Mouse (Mus musculus): ENCODE measurements around the gene Lix1l. TPM values are rescaled to one million over a fixed set of nuclear protein-coding genes. Genes with fewer than 3 reads are reported as not detected.
A peak's percentile ranks its signal among the peaks of the same experiment; 100 is the strongest.

Gene Lix1l
- polyA plus RNA-seq, 1 experiment from 2014 or later: 0.45 TPM

DNA sequence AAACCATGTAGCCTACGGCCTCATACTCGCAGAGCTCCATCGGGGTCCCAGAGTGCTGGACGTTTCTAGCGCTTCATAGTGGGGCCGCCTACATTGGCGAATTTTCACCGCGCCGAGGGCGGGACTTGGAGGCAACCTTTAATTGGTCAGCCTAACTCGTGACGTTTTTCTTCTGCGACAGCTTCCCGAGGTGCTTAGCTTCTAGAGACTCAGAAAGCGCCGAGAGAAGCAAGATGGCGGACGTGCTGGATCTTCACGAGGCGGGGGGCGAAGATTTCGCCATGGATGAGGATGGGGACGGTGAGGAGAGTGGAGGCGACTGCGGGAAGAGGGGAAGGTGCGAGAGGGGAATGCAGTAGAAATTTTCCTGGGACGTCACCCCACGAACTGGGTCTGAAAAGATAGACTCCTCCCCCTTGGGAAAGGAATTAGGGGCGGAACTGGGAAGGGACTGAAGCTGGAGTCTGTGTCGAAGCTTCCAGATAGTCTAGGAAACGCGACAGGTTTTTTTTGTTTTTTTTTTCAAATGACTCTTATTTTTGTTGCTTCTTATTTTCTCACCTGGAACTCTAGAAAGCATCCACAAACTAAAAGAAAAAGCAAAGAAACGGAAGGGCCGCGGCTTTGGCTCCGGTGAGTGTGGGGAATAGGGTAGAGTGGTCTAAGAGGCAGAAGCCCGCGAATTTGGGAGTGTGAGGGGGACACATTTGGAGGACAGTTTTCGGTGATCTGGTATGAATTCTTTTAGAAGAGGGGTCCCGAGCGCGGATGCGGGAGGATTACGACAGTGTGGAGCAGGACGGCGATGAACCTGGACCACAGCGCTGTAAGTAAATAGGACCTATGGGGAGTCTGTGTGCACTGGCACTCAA, 29.0 kb downstream of the Lix1l start, which contains the start of gene Rbm8a:
TSS of gene Rbm8a (plus strand) at position 205 of the 872 bp plus-strand sequence.
- Histone ChIP-seq H3K9me3 (ENCODE audit: low read length) (no peaks in the 10 kb centered on the region), H3K27me3 (ENCODE audit: insufficient read depth, low read length) (no peaks in the 10 kb centered on the region), H3K9ac (replicated peaks) (peak within 1 kb of the TSS; percentile 79), H3K4me3 (ENCODE audit: low read depth, low read length) (peak within 1 kb of the TSS; percentile 85), H3K27ac (ENCODE audit: low read depth) (peak within 1 kb of the TSS; percentile 71), H3K4me1 (ENCODE audit: insufficient read depth) (peaks cover 14% of the 10 kb centered on the region), H3K36me3 (replicated peaks; ENCODE audit: insufficient read depth, low read length) (peaks cover 21% of the 10 kb centered on the region), H3K4me2 (ENCODE audit: low read depth, low read length) (peak within 1 kb of the TSS; percentile 86)
- DNase-seq: peak; percentile 95
- peak; percentile 98 for ATAC-seq
- TF ChIP-seq CTCF (IDR thresholded peaks at IDR 0.05; ENCODE audit: low read depth) (no peak), EP300 (IDR thresholded peaks at IDR 0.05; ENCODE audit: low read depth) (peak; percentile 60; the same call in 1 of the 2 replicates)
- 1% methylated on average over 48 of the region's 48 CpGs for WGBS (ENCODE audit: insufficient replicate concordance)

DNA sequence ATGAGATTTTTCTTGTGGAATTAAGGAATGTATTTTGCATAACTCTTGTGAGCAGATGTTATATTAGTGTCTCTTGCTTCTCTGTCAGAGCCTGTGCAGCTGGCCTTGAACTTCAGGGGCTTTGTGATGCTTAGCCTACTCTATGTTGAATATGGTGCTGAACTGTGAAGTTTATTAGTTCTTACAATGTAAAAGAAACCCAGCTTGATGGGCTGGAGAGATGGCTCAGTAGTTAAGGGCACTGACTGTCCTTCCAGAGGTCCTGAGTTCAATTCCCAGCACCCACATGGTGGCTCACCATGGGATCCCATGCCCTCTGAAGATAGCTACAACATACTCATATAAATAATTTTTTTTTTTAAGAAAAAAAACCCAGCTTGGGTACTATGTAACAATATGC, 31.1 kb downstream of the Lix1l start:
- Histone ChIP-seq H3K27me3 (ENCODE audit: insufficient read depth, low read length) (no peaks in the 10 kb centered on the region), H3K9me3 (ENCODE audit: low read length) (no peaks in the 10 kb centered on the region), H3K4me2 (ENCODE audit: low read depth, low read length) (no peak overlapping the region), H3K4me1 (ENCODE audit: insufficient read depth) (peaks cover 23% of the 10 kb centered on the region), H3K36me3 (replicated peaks; ENCODE audit: insufficient read depth, low read length) (peaks cover 21% of the 10 kb centered on the region), H3K4me3 (ENCODE audit: low read depth, low read length) (no peak overlapping the region), H3K27ac (ENCODE audit: low read depth) (no peak overlapping the region), H3K9ac (replicated peaks) (no peak overlapping the region)
- TF ChIP-seq EP300 (IDR thresholded peaks at IDR 0.05; ENCODE audit: low read depth): no peak
- no peak for TF ChIP-seq CTCF (IDR thresholded peaks at IDR 0.05; ENCODE audit: low read depth)
- ATAC-seq: no peak
- no peak for DNase-seq

DNA sequence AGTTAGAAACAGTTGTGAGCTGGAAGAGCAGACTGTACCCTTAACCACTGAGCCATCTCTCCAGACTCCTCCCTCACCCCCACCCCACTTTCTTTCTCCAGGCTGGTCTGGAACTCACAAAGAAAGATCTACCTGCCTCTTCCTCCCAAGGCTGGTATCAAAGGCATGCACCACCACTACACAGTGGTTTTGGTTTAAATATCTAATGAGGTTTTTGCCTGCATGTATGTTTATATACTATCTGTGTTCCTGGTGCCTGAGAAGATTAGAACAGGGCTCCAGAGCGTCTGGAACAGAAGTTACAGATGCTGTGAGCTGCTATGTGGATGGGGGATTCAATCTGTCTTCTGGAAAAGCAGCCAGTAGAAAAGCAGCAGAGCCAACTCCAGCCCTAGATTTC, 33.1 kb downstream of the Lix1l start:
- DNase-seq (no peak), ATAC-seq (no peak)
- H3K27me3 ChIP-seq (ENCODE audit: insufficient read depth, low read length): no peaks in the 10 kb centered on the region
- H3K4me2 ChIP-seq (ENCODE audit: low read depth, low read length): no peak overlapping the region
- H3K4me1 ChIP-seq (ENCODE audit: insufficient read depth): peaks cover 21% of the 10 kb centered on the region
- H3K27ac ChIP-seq (ENCODE audit: low read depth): no peak overlapping the region
- no peak overlapping the region for H3K4me3 ChIP-seq (ENCODE audit: low read depth, low read length)
- WGBS (ENCODE audit: insufficient replicate concordance): 63% methylated on average over 1 of the region's 1 CpGs
- peaks cover 30% of the 10 kb centered on the region for H3K36me3 ChIP-seq (replicated peaks; ENCODE audit: insufficient read depth, low read length)
- no peak overlapping the region for H3K9ac ChIP-seq (replicated peaks)
- H3K9me3 ChIP-seq (ENCODE audit: low read length): no peaks in the 10 kb centered on the region
- TF ChIP-seq CTCF (IDR thresholded peaks at IDR 0.05; ENCODE audit: low read depth) (no peak), EP300 (IDR thresholded peaks at IDR 0.05; ENCODE audit: low read depth) (no peak)

- peaks cover 19% of the 10 kb centered on the region for H3K4me1 ChIP-seq (ENCODE audit: insufficient read depth)
- 3% methylated on average over 52 of the region's 60 CpGs for WGBS (ENCODE audit: insufficient replicate concordance)
- H3K36me3 ChIP-seq (replicated peaks; ENCODE audit: insufficient read depth, low read length): peaks cover 34% of the 10 kb centered on the region
- peak within 1 kb of the TSS; percentile 89 for H3K4me3 ChIP-seq (ENCODE audit: low read depth, low read length)
- DNase-seq (peak; percentile 89), ATAC-seq (peak; percentile 92)
- H3K9ac ChIP-seq (replicated peaks): peak within 1 kb of the TSS; percentile 96
- TF ChIP-seq EP300 (IDR thresholded peaks at IDR 0.05; ENCODE audit: low read depth) (no peak), CTCF (IDR thresholded peaks at IDR 0.05; ENCODE audit: low read depth) (peak; percentile 67)
- peak within 1 kb of the TSS; percentile 78 for H3K27ac ChIP-seq (ENCODE audit: low read depth)
- H3K9me3 ChIP-seq (ENCODE audit: low read length): no peaks in the 10 kb centered on the region
- peak within 1 kb of the TSS; percentile 98 for H3K4me2 ChIP-seq (ENCODE audit: low read depth, low read length)
- no peaks in the 10 kb centered on the region for H3K27me3 ChIP-seq (ENCODE audit: insufficient read depth, low read length)
These were observed 34.3 kb downstream of the Lix1l start, which contains the start of the genes Pex11b and Gm42957 for GRCm38 (mm10) chr3:96634928-96635879. Pex11b (plus strand) TSS chr3:96635376. Gm42957 (plus strand) TSS chr3:96635474.

DNA sequence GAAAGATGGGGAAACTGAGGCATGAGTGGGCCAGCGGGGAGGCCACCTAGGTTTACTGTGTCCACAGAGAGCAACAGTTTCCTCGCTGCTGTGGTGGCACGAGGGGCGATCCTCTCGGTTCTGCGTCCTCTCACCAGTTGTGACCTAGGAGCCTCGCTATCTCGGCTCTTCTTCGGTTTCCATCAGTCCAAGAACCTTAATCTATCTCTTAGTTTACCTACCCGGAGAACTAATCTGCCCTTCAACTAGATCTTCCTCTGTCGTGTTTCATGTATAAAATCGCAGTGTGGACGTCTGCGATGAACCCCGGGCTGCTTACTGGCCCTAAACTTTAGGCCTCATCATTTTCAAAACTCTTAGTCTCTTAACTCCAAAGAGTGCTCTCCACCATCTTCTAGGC, 35.0 kb downstream of the Lix1l start:
- Histone ChIP-seq H3K27ac (ENCODE audit: low read depth) (peak overlapping the region; percentile 78), H3K4me2 (ENCODE audit: low read depth, low read length) (peak overlapping the region; percentile 98), H3K4me1 (ENCODE audit: insufficient read depth) (peaks cover 15% of the 10 kb centered on the region), H3K4me3 (ENCODE audit: low read depth, low read length) (peak overlapping the region; percentile 89), H3K36me3 (replicated peaks; ENCODE audit: insufficient read depth, low read length) (peaks cover 34% of the 10 kb centered on the region), H3K9me3 (ENCODE audit: low read length) (no peaks in the 10 kb centered on the region), H3K9ac (replicated peaks) (peak overlapping the region; percentile 96), H3K27me3 (ENCODE audit: insufficient read depth, low read length) (no peaks in the 10 kb centered on the region)
- DNase-seq (no peak), ATAC-seq (peak; percentile 18; the same call in 1 of the 2 replicates)
- 5% methylated on average over 15 of the region's 15 CpGs for WGBS (ENCODE audit: insufficient replicate concordance)
- TF ChIP-seq CTCF (IDR thresholded peaks at IDR 0.05; ENCODE audit: low read depth): no peak
- TF ChIP-seq EP300 (IDR thresholded peaks at IDR 0.05; ENCODE audit: low read depth): no peak

Data from liver, postnatal 0 days (tissue).